Mouse (Mus musculus): ENCODE measurements around the gene Elmo1. TPM values are rescaled to one million over a fixed set of nuclear protein-coding genes. Genes with fewer than 3 reads are reported as not detected.

The Elmo1 gene
- polyA plus RNA-seq, 1 experiment = 16.1 TPM

DNA sequence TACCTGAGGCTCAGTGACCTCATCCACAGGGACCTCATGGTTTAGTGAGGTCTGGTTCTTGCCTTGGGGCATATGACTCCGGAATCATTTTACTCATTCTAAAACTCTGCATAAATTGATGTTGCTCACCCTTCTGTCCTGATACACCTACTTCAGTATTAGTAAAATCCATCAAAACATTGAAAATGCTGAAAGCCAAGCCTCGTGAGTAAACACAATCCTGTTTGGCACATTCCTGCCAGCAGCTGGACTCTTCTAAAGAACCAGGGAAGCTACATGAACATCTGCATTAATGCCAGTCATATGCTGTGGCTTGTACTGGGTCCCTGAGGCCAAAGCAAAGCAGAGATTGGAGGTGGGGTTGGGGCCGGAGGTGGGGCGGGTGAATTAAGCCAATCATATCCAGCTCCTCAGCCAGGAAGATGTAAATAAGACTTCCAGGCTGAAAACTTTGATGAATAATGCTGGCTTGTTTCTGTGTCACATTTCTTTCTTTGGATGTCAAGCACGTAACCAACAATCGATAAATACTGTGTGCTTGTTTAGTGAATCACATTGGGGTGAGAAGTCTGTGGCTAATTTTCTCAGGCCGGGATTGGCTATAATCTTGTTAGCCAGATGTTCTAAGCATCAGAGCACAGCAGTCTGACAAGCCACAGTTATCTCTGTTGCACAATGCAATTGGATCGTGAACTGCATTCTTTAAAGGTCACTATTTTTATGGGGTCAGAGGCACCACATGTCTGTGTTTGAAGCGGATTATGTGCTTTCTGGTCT is 24.9 kb downstream of the Elmo1 start:
- Histone ChIP-seq H3K36me3 (ENCODE audit: control insufficient read depth, insufficient read depth, low read length, poor library complexity, severe bottlenecking) (no peaks in the 10 kb centered on the region), H3K9ac (ENCODE audit: low read depth, poor library complexity, severe bottlenecking) (no peak overlapping the region), H3K27ac (ENCODE audit: insufficient read depth, low read length) (peak overlapping the region; percentile 51), H3K4me1 (ENCODE audit: control insufficient read depth, insufficient read depth, low read length) (peaks cover 8% of the 10 kb centered on the region), H3K9me3 (replicated peaks; ENCODE audit: control insufficient read depth, insufficient read depth, low read length, poor library complexity, severe bottlenecking) (no peaks in the 10 kb centered on the region), H3K4me3 (ENCODE audit: low read depth, low read length) (no peak overlapping the region), H3K27me3 (ENCODE audit: control insufficient read depth, insufficient read depth, low read length, poor library complexity, severe bottlenecking) (no peaks in the 10 kb centered on the region)
- TF ChIP-seq EP300 (IDR thresholded peaks at IDR 0.05; ENCODE audit: insufficient read depth, low read depth, low read length) = no peak
- TF ChIP-seq POLR2A (IDR thresholded peaks at IDR 0.05; ENCODE audit: insufficient read depth, low read length) = no peak

DNA sequence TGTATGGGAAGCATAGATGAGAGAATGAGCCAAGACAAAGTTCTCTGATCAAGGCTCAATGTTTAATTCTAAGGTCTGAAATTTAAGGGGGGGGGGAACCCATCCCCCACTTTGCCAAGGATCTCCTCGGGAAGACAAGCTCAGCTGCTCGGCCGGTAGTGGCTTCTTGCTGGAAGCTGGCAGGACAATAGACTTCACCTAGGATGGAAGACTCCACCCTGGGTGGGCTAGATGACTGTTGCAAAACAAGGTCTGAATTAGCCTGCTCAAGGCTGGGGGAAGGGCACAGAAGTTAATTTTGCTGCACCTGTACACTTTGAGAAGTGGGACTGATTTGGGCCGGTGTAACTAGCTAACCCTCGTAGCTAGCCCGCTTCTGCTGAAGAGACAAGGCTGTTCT is 25.6 kb downstream of the Elmo1 start:
- TF ChIP-seq EP300 (IDR thresholded peaks at IDR 0.05; ENCODE audit: insufficient read depth, low read depth, low read length) (peak; percentile 91), POLR2A (IDR thresholded peaks at IDR 0.05; ENCODE audit: insufficient read depth, low read length) (no peak)
- Histone ChIP-seq H3K36me3 (ENCODE audit: control insufficient read depth, insufficient read depth, low read length, poor library complexity, severe bottlenecking) (no peaks in the 10 kb centered on the region), H3K4me3 (ENCODE audit: low read depth, low read length) (0 out of 2 replicates have a peak overlapping the region, but pooled peaks have one; percentile 5), H3K9ac (ENCODE audit: low read depth, poor library complexity, severe bottlenecking) (no peak overlapping the region), H3K9me3 (replicated peaks; ENCODE audit: control insufficient read depth, insufficient read depth, low read length, poor library complexity, severe bottlenecking) (no peaks in the 10 kb centered on the region), H3K4me1 (ENCODE audit: control insufficient read depth, insufficient read depth, low read length) (peaks cover 8% of the 10 kb centered on the region), H3K27ac (ENCODE audit: insufficient read depth, low read length) (peak overlapping the region; percentile 51), H3K27me3 (ENCODE audit: control insufficient read depth, insufficient read depth, low read length, poor library complexity, severe bottlenecking) (no peaks in the 10 kb centered on the region)

DNA sequence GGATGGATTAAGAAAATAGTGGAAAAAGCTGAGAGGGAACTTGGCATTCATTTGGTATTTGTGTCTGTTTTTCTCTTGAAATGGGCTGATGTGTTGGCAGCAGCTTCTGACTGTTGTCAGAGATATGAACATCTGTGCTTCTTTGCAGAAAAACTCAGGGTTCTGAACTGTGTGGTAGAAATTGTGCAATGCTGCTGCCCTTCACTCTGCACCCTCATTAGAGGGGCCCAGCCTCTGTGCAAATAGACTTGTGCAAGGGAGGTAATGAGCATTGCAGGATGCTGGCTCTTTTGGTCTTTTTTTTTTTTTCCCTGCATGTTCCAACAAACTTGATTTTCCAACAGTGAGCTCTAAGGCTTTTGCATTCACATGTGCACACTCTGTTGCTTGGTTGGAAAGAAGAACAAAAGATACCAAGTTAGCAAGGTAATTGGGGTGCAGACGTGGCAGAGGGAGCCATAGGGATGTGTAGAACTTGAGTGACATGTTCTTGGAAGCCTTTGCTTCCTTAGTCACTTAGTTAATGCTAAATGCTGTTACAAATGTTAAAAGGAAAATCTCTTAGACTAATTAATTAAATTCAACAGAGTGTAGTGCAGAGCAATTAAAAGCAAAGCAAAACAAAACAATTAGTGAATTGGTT is 26.6 kb downstream of the Elmo1 start:
- no peak for TF ChIP-seq EP300 (IDR thresholded peaks at IDR 0.05; ENCODE audit: insufficient read depth, low read depth, low read length)
- no peak for TF ChIP-seq CTCF (IDR thresholded peaks at IDR 0.05; ENCODE audit: low read depth, low read length)
- no peak for TF ChIP-seq POLR2A (IDR thresholded peaks at IDR 0.05; ENCODE audit: insufficient read depth, low read length)

GRCm38 (mm10) chr13:20117691-20118090 is 27.3 kb downstream of the Elmo1 start:
- TF ChIP-seq POLR2A (IDR thresholded peaks at IDR 0.05; ENCODE audit: insufficient read depth, low read length) (no peak), CTCF (IDR thresholded peaks at IDR 0.05; ENCODE audit: low read depth, low read length) (no peak), EP300 (IDR thresholded peaks at IDR 0.05; ENCODE audit: insufficient read depth, low read depth, low read length) (no peak)
- H3K36me3 ChIP-seq (ENCODE audit: control insufficient read depth, insufficient read depth, low read length, poor library complexity, severe bottlenecking) = no peaks in the 10 kb centered on the region
- H3K27me3 ChIP-seq (ENCODE audit: control insufficient read depth, insufficient read depth, low read length, poor library complexity, severe bottlenecking) = no peaks in the 10 kb centered on the region
- H3K9me3 ChIP-seq (replicated peaks; ENCODE audit: control insufficient read depth, insufficient read depth, low read length, poor library complexity, severe bottlenecking) = no peaks in the 10 kb centered on the region
- no peak overlapping the region for H3K27ac ChIP-seq (ENCODE audit: insufficient read depth, low read length)
- peaks cover 5% of the 10 kb centered on the region for H3K4me1 ChIP-seq (ENCODE audit: control insufficient read depth, insufficient read depth, low read length)
- no peak overlapping the region for H3K9ac ChIP-seq (ENCODE audit: low read depth, poor library complexity, severe bottlenecking)
- no peak overlapping the region for H3K4me3 ChIP-seq (ENCODE audit: low read depth, low read length)

More for the DNA sequence above, 26.6 kb downstream of the Elmo1 start:
- Histone ChIP-seq H3K36me3 (ENCODE audit: control insufficient read depth, insufficient read depth, low read length, poor library complexity, severe bottlenecking) (no peaks in the 10 kb centered on the region), H3K9me3 (replicated peaks; ENCODE audit: control insufficient read depth, insufficient read depth, low read length, poor library complexity, severe bottlenecking) (no peaks in the 10 kb centered on the region), H3K27ac (ENCODE audit: insufficient read depth, low read length) (no peak overlapping the region), H3K4me3 (ENCODE audit: low read depth, low read length) (no peak overlapping the region), H3K4me1 (ENCODE audit: control insufficient read depth, insufficient read depth, low read length) (peaks cover 5% of the 10 kb centered on the region), H3K9ac (ENCODE audit: low read depth, poor library complexity, severe bottlenecking) (no peak overlapping the region), H3K27me3 (ENCODE audit: control insufficient read depth, insufficient read depth, low read length, poor library complexity, severe bottlenecking) (no peaks in the 10 kb centered on the region)

GRCm38 (mm10) chr13:20118909-20119308 is 28.5 kb downstream of the Elmo1 start:
- Histone ChIP-seq H3K9ac (ENCODE audit: low read depth, poor library complexity, severe bottlenecking) (no peak overlapping the region), H3K4me3 (ENCODE audit: low read depth, low read length) (no peak overlapping the region), H3K27ac (ENCODE audit: insufficient read depth, low read length) (no peak overlapping the region), H3K27me3 (ENCODE audit: control insufficient read depth, insufficient read depth, low read length, poor library complexity, severe bottlenecking) (no peaks in the 10 kb centered on the region), H3K4me1 (ENCODE audit: control insufficient read depth, insufficient read depth, low read length) (peaks cover 4% of the 10 kb centered on the region), H3K9me3 (replicated peaks; ENCODE audit: control insufficient read depth, insufficient read depth, low read length, poor library complexity, severe bottlenecking) (no peaks in the 10 kb centered on the region), H3K36me3 (ENCODE audit: control insufficient read depth, insufficient read depth, low read length, poor library complexity, severe bottlenecking) (no peaks in the 10 kb centered on the region)
- no peak for TF ChIP-seq CTCF (IDR thresholded peaks at IDR 0.05; ENCODE audit: low read depth, low read length)
- TF ChIP-seq POLR2A (IDR thresholded peaks at IDR 0.05; ENCODE audit: insufficient read depth, low read length) = no peak
- TF ChIP-seq EP300 (IDR thresholded peaks at IDR 0.05; ENCODE audit: insufficient read depth, low read depth, low read length) = no peak

GRCm38 (mm10) chr13:20120723-20121122 is 30.3 kb downstream of the Elmo1 start:
- peak overlapping the region; percentile 40 for H3K27ac ChIP-seq (ENCODE audit: insufficient read depth, low read length)
- TF ChIP-seq POLR2A (IDR thresholded peaks at IDR 0.05; ENCODE audit: insufficient read depth, low read length) = no peak
- no peak for TF ChIP-seq CTCF (IDR thresholded peaks at IDR 0.05; ENCODE audit: low read depth, low read length)
- TF ChIP-seq EP300 (IDR thresholded peaks at IDR 0.05; ENCODE audit: insufficient read depth, low read depth, low read length) = no peak

More at GRCm38 (mm10) chr13:20120723-20121122, 30.3 kb downstream of the Elmo1 start:
- peaks cover 2% of the 10 kb centered on the region for H3K4me1 ChIP-seq (ENCODE audit: control insufficient read depth, insufficient read depth, low read length)
- no peaks in the 10 kb centered on the region for H3K9me3 ChIP-seq (replicated peaks; ENCODE audit: control insufficient read depth, insufficient read depth, low read length, poor library complexity, severe bottlenecking)
- H3K27me3 ChIP-seq (ENCODE audit: control insufficient read depth, insufficient read depth, low read length, poor library complexity, severe bottlenecking) = no peaks in the 10 kb centered on the region
- no peak overlapping the region for H3K4me3 ChIP-seq (ENCODE audit: low read depth, low read length)
- no peak overlapping the region for H3K9ac ChIP-seq (ENCODE audit: low read depth, poor library complexity, severe bottlenecking)
- no peaks in the 10 kb centered on the region for H3K36me3 ChIP-seq (ENCODE audit: control insufficient read depth, insufficient read depth, low read length, poor library complexity, severe bottlenecking)

Data from ES-Bruce4 (cell line).